Mouse (Mus musculus): ENCODE measurements around the gene Faah. TPM values are rescaled to one million over a fixed set of nuclear protein-coding genes. Genes with fewer than 3 reads are reported as not detected.

Faah gene
- polyA plus RNA-seq, 1 experiment from 2014 or later = 13.8 TPM

DNA sequence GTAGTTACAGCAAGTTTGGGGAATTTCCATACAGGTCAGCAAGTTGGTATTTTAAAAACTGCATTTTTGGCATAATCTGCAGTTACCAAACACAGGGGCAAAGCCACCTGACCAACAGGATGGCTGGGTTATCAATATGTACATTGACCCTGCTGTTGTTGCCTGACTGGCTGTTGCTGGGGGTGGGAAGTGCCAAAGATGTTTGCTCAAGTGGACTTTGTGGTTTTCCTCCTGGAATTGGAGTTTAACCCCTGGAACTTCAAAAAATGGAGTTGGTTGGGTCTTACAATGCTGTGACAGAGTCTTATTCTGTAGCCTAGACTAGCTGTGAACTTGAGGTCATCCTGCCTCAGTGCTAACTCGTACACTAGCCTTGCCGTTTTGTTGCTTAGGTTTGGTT is 22.7 kb upstream of the Faah start:
- Histone ChIP-seq H3K9ac (ENCODE audit: low read depth, low read length) (no peak overlapping the region), H3K27me3 (ENCODE audit: insufficient read depth, low read length) (no peaks in the 10 kb centered on the region), H3K27ac (no peak overlapping the region), H3K4me1 (replicated peaks; ENCODE audit: insufficient read depth, low read length) (no peaks in the 10 kb centered on the region), H3K4me2 (ENCODE audit: low read length) (no peak overlapping the region), H3K36me3 (ENCODE audit: insufficient read depth, low read length) (peaks cover 9% of the 10 kb centered on the region; the same call in 1 of the 2 replicates), H3K9me3 (replicated peaks; ENCODE audit: low read length) (no peaks in the 10 kb centered on the region), H3K4me3 (replicated peaks; ENCODE audit: low read depth, low read length) (no peak overlapping the region)
- no peak for TF ChIP-seq CTCF (IDR thresholded peaks at IDR 0.05; ENCODE audit: low read depth)
- WGBS = 92% methylated on average over 2 of the region's 2 CpGs
- DNase-seq (ENCODE audit: low spot score) (no peak), ATAC-seq (replicated peaks; ENCODE audit: low FRiP score, low read depth) (no peak)

GRCm38 (mm10) chr4:116033374-116033773 is 15.6 kb upstream of the Faah start:
- Histone ChIP-seq H3K27ac (no peak overlapping the region), H3K4me2 (ENCODE audit: low read length) (no peak overlapping the region), H3K4me1 (replicated peaks; ENCODE audit: insufficient read depth, low read length) (no peaks in the 10 kb centered on the region), H3K9ac (ENCODE audit: low read depth, low read length) (no peak overlapping the region), H3K27me3 (ENCODE audit: insufficient read depth, low read length) (no peaks in the 10 kb centered on the region), H3K36me3 (ENCODE audit: insufficient read depth, low read length) (peaks cover 26% of the 10 kb centered on the region), H3K4me3 (replicated peaks; ENCODE audit: low read depth, low read length) (no peak overlapping the region), H3K9me3 (replicated peaks; ENCODE audit: low read length) (no peaks in the 10 kb centered on the region)
- no peak for ATAC-seq (replicated peaks; ENCODE audit: low FRiP score, low read depth)
- 83% methylated on average over 5 of the region's 5 CpGs for WGBS
- TF ChIP-seq CTCF (IDR thresholded peaks at IDR 0.05; ENCODE audit: low read depth) = no peak
- DNase-seq (ENCODE audit: low spot score) = no peak

DNA sequence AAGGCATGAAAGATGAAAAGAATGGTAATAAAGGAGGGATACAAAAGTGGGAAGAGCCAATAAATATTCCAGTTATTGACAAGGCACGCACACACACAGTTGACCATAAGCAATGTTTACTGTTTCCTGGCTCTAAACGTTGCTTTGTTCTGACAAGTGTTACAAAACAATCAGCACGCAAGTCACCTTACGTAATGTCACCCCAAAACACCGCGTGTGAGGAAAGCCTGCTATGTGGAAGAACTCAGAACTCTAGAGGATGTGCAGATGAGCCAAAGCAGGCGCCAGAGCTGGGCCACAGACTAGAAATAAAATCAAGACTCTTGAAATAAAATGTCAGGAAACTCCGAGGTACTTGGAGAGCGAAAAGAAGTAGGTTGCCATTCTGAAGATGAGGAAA is 15.2 kb upstream of the Faah start:
- H3K9ac ChIP-seq (ENCODE audit: low read depth, low read length) = no peak overlapping the region
- 93% methylated on average over 9 of the region's 9 CpGs for WGBS
- no peak for DNase-seq (ENCODE audit: low spot score)

GRCm38 (mm10) chr4:116017300-116017901 is 325 bp downstream of the Faah start:
- Histone ChIP-seq H3K9me3 (replicated peaks; ENCODE audit: low read length) (no peaks in the 10 kb centered on the region), H3K36me3 (ENCODE audit: insufficient read depth, low read length) (no peaks in the 10 kb centered on the region), H3K27me3 (ENCODE audit: insufficient read depth, low read length) (peaks cover 12% of the 10 kb centered on the region; the same call in 1 of the 2 replicates), H3K4me2 (ENCODE audit: low read length) (peak overlapping the region; percentile 97), H3K4me1 (replicated peaks; ENCODE audit: insufficient read depth, low read length) (no peaks in the 10 kb centered on the region; the same call in 1 of the 2 replicates), H3K4me3 (replicated peaks; ENCODE audit: low read depth, low read length) (peak overlapping the region; percentile 60), H3K9ac (ENCODE audit: low read depth, low read length) (peak overlapping the region; percentile 59), H3K27ac (0 out of 2 replicates have a peak overlapping the region, but pooled peaks have one; percentile 47)
- peak; percentile 83 for ATAC-seq (replicated peaks; ENCODE audit: low FRiP score, low read depth)
- TF ChIP-seq CTCF (IDR thresholded peaks at IDR 0.05; ENCODE audit: low read depth) = no peak
- WGBS = under 1% methylated on average over 60 of the region's 60 CpGs
- DNase-seq (ENCODE audit: low spot score) = peak; percentile 72

More for the DNA sequence above, 15.2 kb upstream of the Faah start:
- no peak overlapping the region for H3K4me2 ChIP-seq (ENCODE audit: low read length)
- H3K36me3 ChIP-seq (ENCODE audit: insufficient read depth, low read length) = peaks cover 24% of the 10 kb centered on the region
- no peak overlapping the region for H3K4me3 ChIP-seq (replicated peaks; ENCODE audit: low read depth, low read length)
- no peaks in the 10 kb centered on the region for H3K27me3 ChIP-seq (ENCODE audit: insufficient read depth, low read length)
- H3K4me1 ChIP-seq (replicated peaks; ENCODE audit: insufficient read depth, low read length) = no peaks in the 10 kb centered on the region
- no peaks in the 10 kb centered on the region for H3K9me3 ChIP-seq (replicated peaks; ENCODE audit: low read length)
- TF ChIP-seq CTCF (IDR thresholded peaks at IDR 0.05; ENCODE audit: low read depth) = no peak
- ATAC-seq (replicated peaks; ENCODE audit: low FRiP score, low read depth) = no peak
- H3K27ac ChIP-seq = no peak overlapping the region

DNA sequence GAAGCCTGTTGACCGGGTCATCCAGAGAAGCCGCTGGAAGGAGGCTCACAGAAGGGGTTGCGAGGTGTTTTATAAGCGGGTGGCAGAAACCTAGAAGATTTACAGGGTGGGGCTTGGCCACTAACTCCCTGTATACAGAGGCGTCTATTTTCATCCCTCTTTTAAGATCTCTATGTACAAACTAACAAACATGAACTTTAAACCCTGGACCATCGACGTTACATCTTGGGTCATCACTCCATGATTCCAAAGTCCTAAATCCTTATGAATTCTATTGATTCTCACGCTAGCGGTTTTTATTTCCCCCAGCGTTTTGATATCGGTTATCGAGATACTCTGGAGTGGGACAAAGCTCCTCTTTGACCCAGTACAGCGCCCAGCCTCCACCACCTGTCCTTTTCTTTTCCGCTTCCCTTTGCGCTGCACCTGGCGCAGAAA is 845 bp downstream of the Faah start:
- Histone ChIP-seq H3K4me2 (ENCODE audit: low read length) (peak overlapping the region; percentile 97), H3K27me3 (ENCODE audit: insufficient read depth, low read length) (peaks cover 12% of the 10 kb centered on the region; the same call in 1 of the 2 replicates), H3K27ac (no peak overlapping the region), H3K36me3 (ENCODE audit: insufficient read depth, low read length) (no peaks in the 10 kb centered on the region), H3K9me3 (replicated peaks; ENCODE audit: low read length) (no peaks in the 10 kb centered on the region), H3K4me1 (replicated peaks; ENCODE audit: insufficient read depth, low read length) (no peaks in the 10 kb centered on the region; the same call in 1 of the 2 replicates), H3K9ac (ENCODE audit: low read depth, low read length) (peak overlapping the region; percentile 59), H3K4me3 (replicated peaks; ENCODE audit: low read depth, low read length) (peak overlapping the region; percentile 60)
- WGBS = 3% methylated on average over 16 of the region's 16 CpGs
- no peak for DNase-seq (ENCODE audit: low spot score)
- ATAC-seq (replicated peaks; ENCODE audit: low FRiP score, low read depth) = peak; percentile 5; the same call in 1 of the 2 replicates
- no peak for TF ChIP-seq CTCF (IDR thresholded peaks at IDR 0.05; ENCODE audit: low read depth)

DNA sequence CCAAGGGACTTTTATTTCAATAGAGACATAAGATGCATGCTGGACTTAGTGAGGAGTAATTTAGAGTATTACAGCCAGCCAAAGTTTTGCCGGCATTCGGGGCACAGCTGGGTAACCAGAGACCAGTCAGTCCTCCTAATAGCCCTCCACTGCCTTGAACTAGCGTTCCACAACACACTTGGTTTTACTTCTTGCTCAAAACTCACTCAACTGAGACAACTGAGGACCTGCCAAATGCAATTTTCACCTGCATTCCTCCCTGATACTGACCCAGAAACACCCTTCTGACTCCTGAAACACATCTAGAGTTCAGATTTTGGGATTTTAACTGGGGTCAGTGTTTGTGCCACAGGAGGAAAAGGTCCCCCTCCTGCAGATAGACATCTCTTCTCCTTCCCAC is 1.3 kb downstream of the Faah start:
- H3K27me3 ChIP-seq (ENCODE audit: insufficient read depth, low read length) = peaks cover 12% of the 10 kb centered on the region; the same call in 1 of the 2 replicates
- H3K9me3 ChIP-seq (replicated peaks; ENCODE audit: low read length) = no peaks in the 10 kb centered on the region
- DNase-seq (ENCODE audit: low spot score) (peak; percentile 10), ATAC-seq (replicated peaks; ENCODE audit: low FRiP score, low read depth) (no peak)
- no peaks in the 10 kb centered on the region for H3K36me3 ChIP-seq (ENCODE audit: insufficient read depth, low read length)
- TF ChIP-seq CTCF (IDR thresholded peaks at IDR 0.05; ENCODE audit: low read depth) = no peak
- H3K9ac ChIP-seq (ENCODE audit: low read depth, low read length) = no peak overlapping the region
- H3K4me2 ChIP-seq (ENCODE audit: low read length) = peak overlapping the region; percentile 97
- no peak overlapping the region for H3K27ac ChIP-seq
- peak overlapping the region; percentile 60 for H3K4me3 ChIP-seq (replicated peaks; ENCODE audit: low read depth, low read length)
- no peaks in the 10 kb centered on the region; the same call in 1 of the 2 replicates for H3K4me1 ChIP-seq (replicated peaks; ENCODE audit: insufficient read depth, low read length)
- 17% methylated on average over 3 of the region's 3 CpGs for WGBS

Measured in kidney, postnatal 0 days (tissue).